Mouse (Mus musculus): Measurements from ENCODE around the gene Pecam1. TPM values are rescaled to one million over a fixed set of nuclear protein-coding genes. Genes with fewer than 3 reads are reported as not detected.
A peak's percentile ranks its signal among the peaks of the same experiment; 100 is the strongest.

Gene Pecam1
- polyA plus RNA-seq, 1 experiment from 2014 or later, result 20.6 TPM

GRCm38 (mm10) chr11:106668336-106668735, 82.1 kb downstream of the Pecam1 start:
- no peak overlapping the region for H3K4me3 ChIP-seq
- 63% methylated on average over 7 of the region's 7 CpGs for WGBS
- H3K4me1 ChIP-seq (replicated peaks), result peaks cover 11% of the 10 kb centered on the region
- no peaks in the 10 kb centered on the region for H3K9me3 ChIP-seq
- H3K27ac ChIP-seq (replicated peaks), result no peak overlapping the region
- H3K9ac ChIP-seq, result no peak overlapping the region
- H3K4me2 ChIP-seq, result no peak overlapping the region
- H3K36me3 ChIP-seq, result no peaks in the 10 kb centered on the region
- no peak for ATAC-seq (ENCODE audit: low read depth)
- no peaks in the 10 kb centered on the region for H3K27me3 ChIP-seq

- no peak overlapping the region for H3K9ac ChIP-seq
- no peaks in the 10 kb centered on the region for H3K9me3 ChIP-seq
- H3K27ac ChIP-seq (replicated peaks), result no peak overlapping the region
- 89% methylated on average over 11 of the region's 11 CpGs for WGBS
- H3K4me3 ChIP-seq, result no peak overlapping the region
- peaks cover 11% of the 10 kb centered on the region for H3K4me1 ChIP-seq (replicated peaks)
- no peak overlapping the region for H3K4me2 ChIP-seq
- no peak for ATAC-seq (ENCODE audit: low read depth)
- H3K27me3 ChIP-seq, result no peaks in the 10 kb centered on the region
- no peaks in the 10 kb centered on the region for H3K36me3 ChIP-seq
Observed at GRCm38 (mm10) chr11:106667855-106668254, 82.6 kb downstream of the Pecam1 start.

GRCm38 (mm10) chr11:106666470-106667107, 83.8 kb downstream of the Pecam1 start:
- no peak overlapping the region for H3K4me2 ChIP-seq
- no peak for ATAC-seq (ENCODE audit: low read depth)
- WGBS, result 86% methylated on average over 14 of the region's 14 CpGs
- H3K4me3 ChIP-seq, result no peak overlapping the region
- H3K9me3 ChIP-seq, result no peaks in the 10 kb centered on the region
- no peaks in the 10 kb centered on the region for H3K36me3 ChIP-seq
- H3K27ac ChIP-seq (replicated peaks), result no peak overlapping the region
- no peak overlapping the region for H3K9ac ChIP-seq
- peaks cover 11% of the 10 kb centered on the region for H3K4me1 ChIP-seq (replicated peaks)
- no peaks in the 10 kb centered on the region for H3K27me3 ChIP-seq

- Histone ChIP-seq H3K36me3 (no peaks in the 10 kb centered on the region), H3K4me1 (replicated peaks) (peaks cover 12% of the 10 kb centered on the region), H3K4me3 (no peak overlapping the region), H3K27ac (replicated peaks) (no peak overlapping the region), H3K4me2 (no peak overlapping the region), H3K9me3 (no peaks in the 10 kb centered on the region), H3K27me3 (no peaks in the 10 kb centered on the region), H3K9ac (no peak overlapping the region)
- no peak for ATAC-seq (ENCODE audit: low read depth)
- WGBS, result 83% methylated on average over 2 of the region's 2 CpGs
Observed at GRCm38 (mm10) chr11:106665841-106666240, 84.6 kb downstream of the Pecam1 start.

DNA sequence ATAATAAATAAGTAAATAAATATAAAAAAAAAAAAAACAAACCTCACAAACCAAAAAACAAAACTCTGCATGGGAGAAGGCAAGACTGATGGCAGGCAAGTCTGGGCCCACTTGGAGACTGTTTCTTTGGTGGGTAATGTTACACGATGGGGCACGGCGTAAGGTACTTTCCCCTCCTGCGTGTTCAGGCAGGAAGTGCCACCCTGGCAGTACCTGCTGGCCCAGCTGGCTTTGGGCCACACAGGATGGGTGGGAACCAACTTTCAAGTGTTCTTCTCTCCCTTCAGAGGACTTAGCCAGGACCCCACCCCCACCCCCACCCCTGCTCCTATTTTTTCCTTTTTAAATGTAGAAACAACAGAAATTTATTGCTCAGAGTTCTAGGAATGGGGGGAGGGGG, 85.1 kb downstream of the Pecam1 start:
- no peak overlapping the region for H3K4me2 ChIP-seq
- H3K4me3 ChIP-seq, result no peak overlapping the region
- H3K27me3 ChIP-seq, result no peaks in the 10 kb centered on the region
- H3K9me3 ChIP-seq, result no peaks in the 10 kb centered on the region
- WGBS, result 83% methylated on average over 4 of the region's 4 CpGs
- H3K27ac ChIP-seq (replicated peaks), result no peak overlapping the region
- no peak for ATAC-seq (ENCODE audit: low read depth)
- H3K9ac ChIP-seq, result no peak overlapping the region
- peaks cover 18% of the 10 kb centered on the region for H3K4me1 ChIP-seq (replicated peaks)
- no peaks in the 10 kb centered on the region for H3K36me3 ChIP-seq

DNA sequence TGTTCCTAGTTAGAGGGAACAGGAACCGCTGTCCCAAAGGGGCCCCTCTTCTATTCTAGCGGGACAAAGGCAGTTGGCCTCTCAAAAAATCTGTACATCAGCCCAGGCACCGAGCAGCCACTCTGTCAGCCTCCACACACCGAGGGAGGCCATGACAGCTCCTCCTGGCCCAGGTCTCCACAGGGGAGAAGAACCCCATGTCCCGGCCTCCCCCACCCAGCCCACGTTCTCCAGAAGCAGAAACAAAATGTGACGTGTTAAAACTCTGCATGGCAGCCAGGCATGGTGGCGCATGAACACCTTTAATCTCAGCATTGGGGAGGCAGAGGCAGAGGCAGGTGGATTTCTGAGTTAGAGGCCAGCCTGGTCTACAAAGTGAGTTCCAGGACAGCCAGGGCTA, 85.7 kb downstream of the Pecam1 start:
- no peak overlapping the region for H3K9ac ChIP-seq
- H3K9me3 ChIP-seq, result no peaks in the 10 kb centered on the region
- H3K27ac ChIP-seq (replicated peaks), result no peak overlapping the region
- peaks cover 20% of the 10 kb centered on the region for H3K4me1 ChIP-seq (replicated peaks)
- H3K4me2 ChIP-seq, result no peak overlapping the region
- no peaks in the 10 kb centered on the region for H3K36me3 ChIP-seq
- H3K27me3 ChIP-seq, result no peaks in the 10 kb centered on the region
- no peak overlapping the region for H3K4me3 ChIP-seq
- no peak for ATAC-seq (ENCODE audit: low read depth)
- 63% methylated on average over 8 of the region's 8 CpGs for WGBS

DNA sequence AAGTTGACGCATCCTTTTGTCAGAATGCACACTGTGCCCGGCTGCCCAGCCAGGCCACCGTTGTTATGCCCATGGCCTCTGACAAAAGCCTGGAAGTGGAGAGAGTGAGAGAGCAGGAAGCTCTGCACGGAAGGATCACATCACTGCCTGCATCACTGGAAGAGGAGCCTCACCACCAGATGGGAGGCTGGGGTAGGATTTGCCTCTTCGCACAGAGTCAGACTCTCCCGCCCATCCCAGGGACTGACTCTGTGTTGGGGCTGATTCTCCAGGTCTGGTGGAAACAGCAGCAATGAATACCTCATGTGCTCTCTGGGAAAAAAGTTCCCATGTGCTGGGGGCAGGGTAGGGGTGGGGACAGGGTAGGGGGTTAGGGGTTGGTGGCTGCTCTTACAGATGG, 86.6 kb downstream of the Pecam1 start:
- Histone ChIP-seq H3K9ac (no peak overlapping the region), H3K27ac (replicated peaks) (no peak overlapping the region), H3K4me1 (replicated peaks) (peaks cover 21% of the 10 kb centered on the region), H3K36me3 (no peaks in the 10 kb centered on the region), H3K4me2 (no peak overlapping the region), H3K9me3 (no peaks in the 10 kb centered on the region), H3K27me3 (no peaks in the 10 kb centered on the region), H3K4me3 (no peak overlapping the region)
- WGBS, result 66% methylated on average over 6 of the region's 6 CpGs
- ATAC-seq (ENCODE audit: low read depth), result no peak

- Histone ChIP-seq H3K36me3 (no peaks in the 10 kb centered on the region), H3K9ac (no peak overlapping the region), H3K4me3 (no peak overlapping the region), H3K27ac (replicated peaks) (no peak overlapping the region), H3K4me2 (no peak overlapping the region), H3K4me1 (replicated peaks) (peaks cover 31% of the 10 kb centered on the region), H3K27me3 (no peaks in the 10 kb centered on the region), H3K9me3 (no peaks in the 10 kb centered on the region)
- no peak for ATAC-seq (ENCODE audit: low read depth)
- WGBS, result 91% methylated on average over 10 of the region's 11 CpGs
Observed at GRCm38 (mm10) chr11:106662634-106663407, 87.6 kb downstream of the Pecam1 start.

- no peaks in the 10 kb centered on the region for H3K27me3 ChIP-seq
- WGBS, result 44% methylated on average over 13 of the region's 13 CpGs
- H3K27ac ChIP-seq (replicated peaks), result peak overlapping the region; percentile 81
- H3K4me2 ChIP-seq, result no peak overlapping the region
- H3K4me1 ChIP-seq (replicated peaks), result peaks cover 36% of the 10 kb centered on the region
- no peak overlapping the region for H3K4me3 ChIP-seq
- ATAC-seq (ENCODE audit: low read depth), result no peak
- H3K9ac ChIP-seq, result no peak overlapping the region
- H3K9me3 ChIP-seq, result no peaks in the 10 kb centered on the region
- H3K36me3 ChIP-seq, result no peaks in the 10 kb centered on the region
Observed at GRCm38 (mm10) chr11:106660453-106661081, 89.9 kb downstream of the Pecam1 start.

DNA sequence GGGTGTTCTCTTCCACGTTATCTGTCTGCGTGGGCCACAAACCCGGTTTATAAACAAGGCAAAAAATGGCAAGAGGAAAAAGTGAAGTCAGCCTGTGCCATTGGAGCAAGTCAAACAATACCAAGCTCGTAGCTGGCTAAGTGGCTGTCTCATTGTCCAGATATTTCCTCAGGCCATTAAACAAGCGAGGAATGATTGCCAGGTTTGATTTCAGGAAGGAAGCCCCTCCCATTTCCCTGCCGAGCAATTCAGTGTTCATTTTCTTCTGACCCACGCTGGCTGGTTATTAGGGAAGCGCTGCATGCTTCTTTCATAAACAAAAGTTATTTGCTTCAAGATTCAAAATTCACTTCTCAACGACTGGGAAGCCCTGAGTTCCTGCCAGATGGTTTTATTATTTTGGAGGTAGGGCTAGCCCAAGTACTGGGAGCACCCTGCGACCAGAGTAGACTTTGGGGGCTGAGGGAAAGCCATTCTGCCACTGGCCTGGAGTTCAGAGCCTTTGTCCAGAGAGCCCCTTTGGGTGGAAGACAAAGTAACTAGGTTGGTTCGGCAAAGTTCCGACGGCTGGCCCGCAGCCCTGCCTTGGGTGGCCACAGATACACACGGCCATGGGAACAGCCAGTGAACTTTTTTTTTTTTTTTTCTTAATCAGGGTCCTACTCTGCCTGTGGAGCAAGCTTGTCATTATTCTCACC, 90.7 kb downstream of the Pecam1 start:
- Histone ChIP-seq H3K27me3 (no peaks in the 10 kb centered on the region), H3K9me3 (no peaks in the 10 kb centered on the region), H3K4me1 (replicated peaks) (peaks cover 36% of the 10 kb centered on the region), H3K9ac (no peak overlapping the region), H3K27ac (replicated peaks) (peak overlapping the region; percentile 81), H3K36me3 (no peaks in the 10 kb centered on the region), H3K4me2 (no peak overlapping the region), H3K4me3 (no peak overlapping the region)
- ATAC-seq (ENCODE audit: low read depth), result no peak
- WGBS, result 51% methylated on average over 15 of the region's 15 CpGs

DNA sequence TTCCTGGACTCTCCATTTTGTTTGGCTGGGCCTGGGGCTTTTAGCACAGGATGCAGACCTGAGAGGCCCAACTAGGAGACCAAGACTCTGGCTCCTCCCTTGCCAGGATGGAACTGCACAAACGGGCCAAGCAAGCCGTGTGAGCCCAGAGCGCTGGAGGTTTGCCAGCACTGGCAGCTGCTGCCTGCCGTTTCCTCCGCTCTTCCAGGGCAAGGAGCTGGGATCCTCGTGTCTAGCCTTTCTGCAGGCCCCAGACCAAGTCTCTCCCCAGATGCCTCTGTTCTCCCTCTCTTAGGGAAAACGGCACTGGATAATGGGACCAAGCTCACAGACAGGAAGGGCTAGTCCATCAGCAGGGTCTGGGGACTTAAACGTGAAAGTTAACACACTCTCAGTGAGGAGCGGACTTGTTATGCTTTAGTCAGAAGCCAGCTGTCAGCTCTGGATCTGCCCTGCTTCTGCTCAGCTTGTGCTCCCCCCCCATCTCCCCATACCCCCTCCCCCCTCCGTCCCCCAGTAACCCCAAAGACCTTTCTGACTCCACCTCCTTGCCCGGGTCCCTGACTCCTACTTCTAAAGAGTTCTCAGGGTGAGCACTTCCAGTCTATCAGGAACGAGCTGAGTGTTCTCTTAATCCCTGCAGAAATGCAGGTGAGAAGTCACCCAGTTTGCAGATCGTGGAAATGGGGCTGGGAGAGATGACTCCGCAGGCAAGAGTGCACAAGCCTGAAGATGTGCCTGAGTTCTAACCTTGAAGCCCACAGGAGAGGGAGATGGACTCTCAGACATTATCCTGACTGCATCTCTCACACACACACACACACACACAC, 92.2 kb downstream of the Pecam1 start:
- H3K27me3 ChIP-seq, result no peaks in the 10 kb centered on the region
- no peaks in the 10 kb centered on the region for H3K9me3 ChIP-seq
- no peak overlapping the region for H3K4me2 ChIP-seq
- WGBS, result 27% methylated on average over 14 of the region's 14 CpGs
- no peak overlapping the region for H3K4me3 ChIP-seq
- peak overlapping the region; percentile 0 for H3K9ac ChIP-seq
- H3K4me1 ChIP-seq (replicated peaks), result peaks cover 36% of the 10 kb centered on the region
- peak overlapping the region; percentile 77 for H3K27ac ChIP-seq (replicated peaks)
- ATAC-seq (ENCODE audit: low read depth), result peak; percentile 81
- H3K36me3 ChIP-seq, result no peaks in the 10 kb centered on the region

Measured in neural tube, embryonic 13.5 days (tissue).